Mouse (Mus musculus): ENCODE results near the gene Dmbx1. TPM values are rescaled to one million over a fixed set of nuclear protein-coding genes. Genes with fewer than 3 reads are reported as not detected.

Dmbx1 gene
- polyA plus RNA-seq, 1 experiment from 2014 or later, result 8.2 TPM

- no peak for DNase-seq
- peaks cover 75% of the 10 kb centered on the region for H3K27me3 ChIP-seq (ENCODE audit: control insufficient read depth, insufficient read depth, low read length)
- peak; percentile 1; the same call in 1 of the 2 replicates for ATAC-seq (ENCODE audit: low FRiP score, low TSS enrichment)
- no peak overlapping the region for H3K27ac ChIP-seq (replicated peaks; ENCODE audit: low read depth, low read length)
- H3K9ac ChIP-seq (replicated peaks; ENCODE audit: low read length), result peak overlapping the region; percentile 48; the same call in 1 of the 2 replicates
- no peaks in the 10 kb centered on the region for H3K36me3 ChIP-seq (ENCODE audit: control insufficient read depth, insufficient read depth, low read length)
- WGBS, result 17% methylated on average over 4 of the region's 4 CpGs
- no peak overlapping the region for H3K4me3 ChIP-seq (replicated peaks; ENCODE audit: low read depth, low read length)
- H3K4me2 ChIP-seq (ENCODE audit: low read length), result peak overlapping the region; percentile 67
- no peaks in the 10 kb centered on the region for H3K9me3 ChIP-seq (ENCODE audit: control insufficient read depth, low read length)
- H3K4me1 ChIP-seq (ENCODE audit: control insufficient read depth, insufficient read depth, low read length), result peaks cover 16% of the 10 kb centered on the region
These were observed 39.2 kb upstream of the Dmbx1 start for GRCm38 (mm10) chr4:115978911-115979310.

- no peaks in the 10 kb centered on the region for H3K36me3 ChIP-seq (ENCODE audit: control insufficient read depth, insufficient read depth, low read length)
- 59% methylated on average over 24 of the region's 24 CpGs for whole genome bisulfite sequencing
- 0 out of 2 replicates have a peak, but pooled peaks cover 4% of the 10 kb centered on the region for H3K4me1 ChIP-seq (ENCODE audit: control insufficient read depth, insufficient read depth, low read length)
- H3K4me3 ChIP-seq (replicated peaks; ENCODE audit: low read depth, low read length), result no peak overlapping the region
- DNase-seq (no peak), ATAC-seq (ENCODE audit: low FRiP score, low TSS enrichment) (no peak)
- no peaks in the 10 kb centered on the region for H3K9me3 ChIP-seq (ENCODE audit: control insufficient read depth, low read length)
- peaks cover 53% of the 10 kb centered on the region for H3K27me3 ChIP-seq (ENCODE audit: control insufficient read depth, insufficient read depth, low read length)
- no peak overlapping the region for H3K4me2 ChIP-seq (ENCODE audit: low read length)
- H3K9ac ChIP-seq (replicated peaks; ENCODE audit: low read length), result no peak overlapping the region
- H3K27ac ChIP-seq (replicated peaks; ENCODE audit: low read depth, low read length), result no peak overlapping the region
These were observed 32.8 kb upstream of the Dmbx1 start for GRCm38 (mm10) chr4:115972543-115972942.

GRCm38 (mm10) chr4:115964446-115964845, 24.7 kb upstream of the Dmbx1 start:
- Histone ChIP-seq H3K27me3 (ENCODE audit: control insufficient read depth, insufficient read depth, low read length) (peaks cover 61% of the 10 kb centered on the region), H3K27ac (replicated peaks; ENCODE audit: low read depth, low read length) (no peak overlapping the region), H3K4me1 (ENCODE audit: control insufficient read depth, insufficient read depth, low read length) (peaks cover 31% of the 10 kb centered on the region), H3K4me3 (replicated peaks; ENCODE audit: low read depth, low read length) (no peak overlapping the region), H3K9me3 (ENCODE audit: control insufficient read depth, low read length) (no peaks in the 10 kb centered on the region), H3K9ac (replicated peaks; ENCODE audit: low read length) (no peak overlapping the region), H3K36me3 (ENCODE audit: control insufficient read depth, insufficient read depth, low read length) (no peaks in the 10 kb centered on the region), H3K4me2 (ENCODE audit: low read length) (no peak overlapping the region)
- ATAC-seq (ENCODE audit: low FRiP score, low TSS enrichment) (no peak), DNase-seq (no peak)
- 16% methylated on average over 5 of the region's 5 CpGs for WGBS

GRCm38 (mm10) chr4:115963751-115964150, 24.0 kb upstream of the Dmbx1 start:
- Histone ChIP-seq H3K9me3 (ENCODE audit: control insufficient read depth, low read length) (no peaks in the 10 kb centered on the region), H3K36me3 (ENCODE audit: control insufficient read depth, insufficient read depth, low read length) (no peaks in the 10 kb centered on the region), H3K9ac (replicated peaks; ENCODE audit: low read length) (no peak overlapping the region), H3K4me1 (ENCODE audit: control insufficient read depth, insufficient read depth, low read length) (peaks cover 31% of the 10 kb centered on the region), H3K4me3 (replicated peaks; ENCODE audit: low read depth, low read length) (peak overlapping the region; percentile 47; the same call in 1 of the 2 replicates), H3K27me3 (ENCODE audit: control insufficient read depth, insufficient read depth, low read length) (peaks cover 58% of the 10 kb centered on the region), H3K27ac (replicated peaks; ENCODE audit: low read depth, low read length) (no peak overlapping the region), H3K4me2 (ENCODE audit: low read length) (peak overlapping the region; percentile 81)
- DNase-seq (no peak), ATAC-seq (ENCODE audit: low FRiP score, low TSS enrichment) (no peak)
- WGBS, result 6% methylated on average over 6 of the region's 6 CpGs

- no peak overlapping the region for H3K27ac ChIP-seq (replicated peaks; ENCODE audit: low read depth, low read length)
- peaks cover 31% of the 10 kb centered on the region for H3K4me1 ChIP-seq (ENCODE audit: control insufficient read depth, insufficient read depth, low read length)
- peak overlapping the region; percentile 47 for H3K4me3 ChIP-seq (replicated peaks; ENCODE audit: low read depth, low read length)
- ATAC-seq (ENCODE audit: low FRiP score, low TSS enrichment) (peak; percentile 84), DNase-seq (peak; percentile 90)
- WGBS, result under 1% methylated on average over 79 of the region's 79 CpGs
- no peaks in the 10 kb centered on the region for H3K9me3 ChIP-seq (ENCODE audit: control insufficient read depth, low read length)
- H3K36me3 ChIP-seq (ENCODE audit: control insufficient read depth, insufficient read depth, low read length), result no peaks in the 10 kb centered on the region
- peak overlapping the region; percentile 81 for H3K4me2 ChIP-seq (ENCODE audit: low read length)
- peaks cover 50% of the 10 kb centered on the region for H3K27me3 ChIP-seq (ENCODE audit: control insufficient read depth, insufficient read depth, low read length)
- H3K9ac ChIP-seq (replicated peaks; ENCODE audit: low read length), result peak overlapping the region; percentile 54
These were observed 23.1 kb upstream of the Dmbx1 start for GRCm38 (mm10) chr4:115962671-115963412.

GRCm38 (mm10) chr4:115961991-115962390, 22.3 kb upstream of the Dmbx1 start:
- peaks cover 43% of the 10 kb centered on the region for H3K27me3 ChIP-seq (ENCODE audit: control insufficient read depth, insufficient read depth, low read length)
- WGBS, result 7% methylated on average over 7 of the region's 7 CpGs
- peak; percentile 1; the same call in 1 of the 2 replicates for ATAC-seq (ENCODE audit: low FRiP score, low TSS enrichment)
- H3K9me3 ChIP-seq (ENCODE audit: control insufficient read depth, low read length), result no peaks in the 10 kb centered on the region
- H3K36me3 ChIP-seq (ENCODE audit: control insufficient read depth, insufficient read depth, low read length), result no peaks in the 10 kb centered on the region
- H3K4me3 ChIP-seq (replicated peaks; ENCODE audit: low read depth, low read length), result 0 out of 2 replicates have a peak overlapping the region, but pooled peaks have one; percentile 47
- peak overlapping the region; percentile 81; the same call in 1 of the 2 replicates for H3K4me2 ChIP-seq (ENCODE audit: low read length)
- H3K4me1 ChIP-seq (ENCODE audit: control insufficient read depth, insufficient read depth, low read length), result peaks cover 27% of the 10 kb centered on the region
- DNase-seq, result no peak
- H3K27ac ChIP-seq (replicated peaks; ENCODE audit: low read depth, low read length), result no peak overlapping the region
- no peak overlapping the region for H3K9ac ChIP-seq (replicated peaks; ENCODE audit: low read length)

GRCm38 (mm10) chr4:115959546-115959945, 19.8 kb upstream of the Dmbx1 start:
- no peak for DNase-seq
- Histone ChIP-seq H3K27me3 (ENCODE audit: control insufficient read depth, insufficient read depth, low read length) (peaks cover 39% of the 10 kb centered on the region), H3K36me3 (ENCODE audit: control insufficient read depth, insufficient read depth, low read length) (no peaks in the 10 kb centered on the region), H3K27ac (replicated peaks; ENCODE audit: low read depth, low read length) (no peak overlapping the region), H3K4me3 (replicated peaks; ENCODE audit: low read depth, low read length) (no peak overlapping the region), H3K9me3 (ENCODE audit: control insufficient read depth, low read length) (no peaks in the 10 kb centered on the region), H3K4me1 (ENCODE audit: control insufficient read depth, insufficient read depth, low read length) (peaks cover 29% of the 10 kb centered on the region), H3K9ac (replicated peaks; ENCODE audit: low read length) (no peak overlapping the region), H3K4me2 (ENCODE audit: low read length) (no peak overlapping the region)
- no peak for ATAC-seq (ENCODE audit: low FRiP score, low TSS enrichment)

- DNase-seq (no peak), ATAC-seq (ENCODE audit: low FRiP score, low TSS enrichment) (no peak)
- WGBS, result 5% methylated on average over 3 of the region's 3 CpGs
- Histone ChIP-seq H3K4me1 (ENCODE audit: control insufficient read depth, insufficient read depth, low read length) (peaks cover 10% of the 10 kb centered on the region), H3K4me2 (ENCODE audit: low read length) (peak overlapping the region; percentile 51), H3K4me3 (replicated peaks; ENCODE audit: low read depth, low read length) (no peak overlapping the region), H3K27me3 (ENCODE audit: control insufficient read depth, insufficient read depth, low read length) (peaks cover 30% of the 10 kb centered on the region), H3K9ac (replicated peaks; ENCODE audit: low read length) (peak overlapping the region; percentile 10; the same call in 1 of the 2 replicates), H3K36me3 (ENCODE audit: control insufficient read depth, insufficient read depth, low read length) (no peaks in the 10 kb centered on the region), H3K9me3 (ENCODE audit: control insufficient read depth, low read length) (no peaks in the 10 kb centered on the region), H3K27ac (replicated peaks; ENCODE audit: low read depth, low read length) (no peak overlapping the region)
These were observed 15.7 kb upstream of the Dmbx1 start for GRCm38 (mm10) chr4:115955494-115955775.
